Mouse (Mus musculus) limb, embryonic 14.5 days (tissue): ENCODE data around the gene Btn2a2. TPM values are rescaled to one million over a fixed set of nuclear protein-coding genes. Genes with fewer than 3 reads are reported as not detected.

ENCODE experiments used
- ATAC-seq: fragments of 200-750 bp; cut with Nextera tagmentation; 2 replicates; pipeline ENCODE4 v1.8.0; 2017; ENCODE audit warnings: low read depth, moderate number of reproducible peaks, moderate TSS enrichment; ENCODE audit not compliant: low FRiP score
- DNase-seq: peaks from one replicate; pipeline ENCODE4 v3.0.0-alpha.2; 2015; ENCODE audit warnings: low spot score
- H3K27ac ChIP-seq: fragments of 300-500 bp; sonication (generic); replicated peaks from 2 replicates; pipeline ENCODE4 v1.5.1; 2014; ENCODE audit warnings: low read depth, mild to moderate bottlenecking, low read length, moderate library complexity, mixed read lengths
- H3K27me3 ChIP-seq: fragments of 300-500 bp; sonication (generic); 2 replicates; pipeline ENCODE4 v1.6.1; 2014; ENCODE audit warnings: low read length, mixed read lengths; ENCODE audit not compliant: control insufficient read depth, insufficient read depth
- H3K36me3 ChIP-seq: fragments of 300-500 bp; sonication (generic); 2 replicates; pipeline ENCODE4 v1.6.1; 2014; ENCODE audit warnings: mild to moderate bottlenecking, low read length, moderate library complexity, mixed read lengths; ENCODE audit not compliant: control insufficient read depth, insufficient read depth
- H3K4me1 ChIP-seq: fragments of 300-500 bp; sonication (generic); 2 replicates; pipeline ENCODE4 v1.6.1; 2014; ENCODE audit warnings: antibody characterized with exemption, low read length, mixed read lengths; ENCODE audit not compliant: control insufficient read depth, insufficient read depth
- H3K4me2 ChIP-seq: fragments of 300-500 bp; sonication (generic); replicated peaks from 2 replicates; pipeline ENCODE4 v1.6.1; 2014; ENCODE audit warnings: low read depth, mild to moderate bottlenecking, low read length, moderate library complexity; ENCODE audit not compliant: severe bottlenecking
- H3K4me3 ChIP-seq: fragments of 300-500 bp; sonication (generic); replicated peaks from 2 replicates; pipeline ENCODE4 v1.5.1; 2014; ENCODE audit warnings: low read length
- H3K9ac ChIP-seq: fragments of 300-500 bp; sonication (generic); 2 replicates; pipeline ENCODE4 v1.6.1; 2014; ENCODE audit warnings: mild to moderate bottlenecking, low read depth, low read length, moderate library complexity; ENCODE audit not compliant: severe bottlenecking
- H3K9me3 ChIP-seq: fragments of 300-500 bp; sonication (generic); 2 replicates; pipeline ENCODE4 v1.6.1; 2016; ENCODE audit warnings: low read length; ENCODE audit not compliant: control insufficient read depth
- POLR2A ChIP-seq: fragments of 200-500 bp; IDR thresholded peaks from 2 replicates; pipeline ENCODE4 v1.8.0; 2012; ENCODE audit warnings: inconsistent platforms, mild to moderate bottlenecking, moderate library complexity, borderline replicate concordance; ENCODE audit not compliant: insufficient read depth, insufficient read length; ENCODE audit errors: extremely low read depth
- WGBS: fragments of 180-500 bp; shearing (Covaris S2); extraction: QIAGEN DNeasy Blood & Tissue Kit; methylation state at CpG from one replicate; pipeline ENCODE4 v1.1.7; 2014; 5-methylcytosine and 5-hydroxymethylcytosine counted together
- polyA plus RNA-seq, 2 experiments: library from polyadenylated mRNA; depleted of rRNA in 1 of 2; stranded (reverse) in 1 of 2; unstranded in 1 of 2; fragments of >200 nt; fragmentation: Nextera tagmentation in 1 of 2; extraction: Ambion mirVana in 1 of 2; gene quantifications; 2 replicates each; pipeline versions ENCODE4 v1.2.1 to v1.2.3; 2012 to 2014

The Btn2a2 gene
- polyA plus RNA-seq, 2 experiments: 0.62 to 0.89 TPM

DNA sequence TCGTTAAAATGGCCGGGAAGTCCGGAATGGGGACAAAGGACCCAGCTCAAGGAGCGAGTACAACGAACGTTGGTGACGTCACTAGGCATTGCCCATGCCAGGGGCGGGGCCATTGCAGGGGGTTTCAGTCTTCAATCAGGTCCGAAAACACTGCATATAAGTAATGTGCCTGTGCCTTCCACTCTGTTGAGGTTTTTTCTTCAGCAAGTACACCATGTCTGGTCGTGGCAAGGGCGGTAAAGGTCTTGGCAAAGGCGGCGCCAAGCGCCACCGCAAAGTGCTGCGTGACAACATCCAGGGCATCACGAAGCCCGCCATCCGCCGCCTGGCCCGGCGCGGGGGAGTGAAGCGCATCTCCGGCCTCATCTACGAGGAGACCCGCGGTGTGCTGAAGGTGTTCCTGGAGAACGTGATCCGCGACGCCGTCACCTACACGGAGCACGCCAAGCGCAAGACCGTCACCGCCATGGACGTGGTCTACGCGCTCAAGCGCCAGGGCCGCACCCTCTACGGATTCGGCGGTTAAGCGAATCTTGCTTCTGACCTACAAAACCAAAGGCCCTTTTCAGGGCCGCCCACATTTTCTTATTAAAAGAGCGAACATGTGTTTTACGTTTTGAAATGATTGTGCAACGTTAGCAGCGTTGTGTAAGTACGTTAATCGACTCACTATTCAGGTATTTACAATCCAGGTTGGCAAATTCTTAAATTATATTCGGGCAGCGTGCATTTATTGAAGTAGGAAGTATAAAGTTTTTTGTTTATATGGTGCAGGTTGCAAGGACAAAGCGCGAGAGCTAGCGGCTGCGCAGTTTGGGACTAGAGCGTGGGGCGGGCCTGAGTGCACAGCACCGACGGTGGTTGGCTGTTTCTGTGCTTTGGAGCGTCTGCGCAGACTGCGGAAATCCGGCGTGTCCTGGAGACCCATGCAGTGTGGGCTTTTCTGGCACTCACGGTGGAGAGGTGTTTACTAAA, 42.5 kb upstream of the Btn2a2 start, which contains the start of gene Hist1h4h:
Hist1h4h (plus strand) TSS at position 150 of the 975 bp plus-strand sequence.
- peak within 1 kb of the TSS; percentile 49 for H3K4me2 ChIP-seq
- H3K27me3 ChIP-seq: no peaks in the 10 kb centered on the region
- under 1% methylated on average over 50 of the region's 70 CpGs for WGBS

GRCm38 (mm10) chr13:23530181-23530900, 41.7 kb upstream of the Btn2a2 start:
- peak overlapping the region; percentile 76 for H3K9ac ChIP-seq
- peak; percentile 1; the same call in 1 of the 2 replicates for ATAC-seq
- no peaks in the 10 kb centered on the region for H3K36me3 ChIP-seq
- TF ChIP-seq POLR2A: no peak
- H3K27me3 ChIP-seq: no peaks in the 10 kb centered on the region
- H3K4me3 ChIP-seq: peak overlapping the region; percentile 55
- DNase-seq: peak; percentile 76
- WGBS: under 1% methylated on average over 20 of the region's 20 CpGs
- H3K9me3 ChIP-seq: no peaks in the 10 kb centered on the region
- peaks cover 22% of the 10 kb centered on the region for H3K4me1 ChIP-seq
- H3K4me2 ChIP-seq: peak overlapping the region; percentile 49
- H3K27ac ChIP-seq: peak overlapping the region; percentile 99

More for the DNA sequence above, 42.5 kb upstream of the Btn2a2 start, which contains the start of gene Hist1h4h:
- Histone ChIP-seq H3K27ac (peak within 1 kb of the TSS; percentile 99), H3K9me3 (no peaks in the 10 kb centered on the region), H3K9ac (peak within 1 kb of the TSS; percentile 76), H3K4me3 (peak within 1 kb of the TSS; percentile 55), H3K4me1 (peaks cover 24% of the 10 kb centered on the region), H3K36me3 (no peaks in the 10 kb centered on the region)
- DNase-seq (peak; percentile 99), ATAC-seq (peak; percentile 74)
- peak; percentile 98; the same call in 1 of the 2 replicates for TF ChIP-seq POLR2A

GRCm38 (mm10) chr13:23529480-23530165, 41.0 kb upstream of the Btn2a2 start:
- no peaks in the 10 kb centered on the region for H3K27me3 ChIP-seq
- H3K4me2 ChIP-seq: peak overlapping the region; percentile 49
- H3K4me3 ChIP-seq: peak overlapping the region; percentile 55
- peak overlapping the region; percentile 99 for H3K27ac ChIP-seq
- no peaks in the 10 kb centered on the region for H3K9me3 ChIP-seq
- WGBS: 27% methylated on average over 2 of the region's 2 CpGs
- no peak for ATAC-seq
- TF ChIP-seq POLR2A: no peak
- peaks cover 22% of the 10 kb centered on the region for H3K4me1 ChIP-seq
- H3K36me3 ChIP-seq: no peaks in the 10 kb centered on the region
- DNase-seq: no peak
- peak overlapping the region; percentile 76 for H3K9ac ChIP-seq

DNA sequence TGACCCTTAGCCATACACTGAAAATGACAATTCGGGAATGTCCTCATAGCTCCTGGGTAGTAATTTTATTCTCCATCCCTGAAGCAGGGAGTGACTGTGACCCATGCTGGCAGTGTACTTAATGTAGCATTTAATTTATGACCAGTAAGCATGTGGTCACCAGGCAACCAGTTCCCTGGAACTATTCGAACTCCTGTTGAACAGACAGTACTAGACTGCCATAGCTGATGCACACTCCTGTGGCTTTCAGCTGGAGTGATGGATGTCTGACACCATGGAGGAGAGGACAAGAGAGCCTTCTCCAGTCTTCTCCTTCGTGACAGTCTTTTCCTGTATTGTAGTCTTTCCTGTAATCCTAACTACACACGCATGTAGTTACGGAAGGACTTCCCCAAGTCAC, 40.3 kb upstream of the Btn2a2 start:
- Histone ChIP-seq H3K4me3 (no peak overlapping the region), H3K36me3 (no peaks in the 10 kb centered on the region), H3K9me3 (no peaks in the 10 kb centered on the region), H3K4me1 (peaks cover 19% of the 10 kb centered on the region), H3K9ac (no peak overlapping the region), H3K27me3 (no peaks in the 10 kb centered on the region), H3K4me2 (no peak overlapping the region), H3K27ac (no peak overlapping the region)
- WGBS: 73% methylated on average over 5 of the region's 5 CpGs
- DNase-seq: no peak
- TF ChIP-seq POLR2A: no peak
- no peak for ATAC-seq

DNA sequence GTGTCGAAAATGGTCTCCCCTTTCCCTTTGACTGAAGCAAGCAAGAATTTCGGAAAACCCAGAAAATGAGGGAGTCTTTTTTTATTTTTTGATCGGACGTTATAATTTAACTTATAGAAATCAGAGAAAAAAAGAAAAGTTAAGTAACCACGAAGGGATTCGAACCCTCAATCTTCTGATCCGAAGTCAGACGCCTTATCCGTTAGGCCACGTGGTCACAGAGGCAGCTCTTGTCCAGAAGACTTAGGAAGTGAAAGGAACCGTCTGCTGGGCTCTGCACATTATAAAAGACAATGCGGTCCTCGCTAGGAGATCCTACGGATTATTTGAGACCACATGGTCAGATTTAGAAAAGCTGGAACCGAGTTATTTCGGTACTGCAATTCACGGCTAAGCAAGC, 37.7 kb upstream of the Btn2a2 start:
- TF ChIP-seq POLR2A: no peak
- Histone ChIP-seq H3K4me2 (peak overlapping the region; percentile 40), H3K4me3 (peak overlapping the region; percentile 36), H3K4me1 (peaks cover 6% of the 10 kb centered on the region), H3K9me3 (no peaks in the 10 kb centered on the region), H3K27me3 (no peaks in the 10 kb centered on the region), H3K9ac (peak overlapping the region; percentile 28; the same call in 1 of the 2 replicates), H3K27ac (0 out of 2 replicates have a peak overlapping the region, but pooled peaks have one; percentile 6), H3K36me3 (no peaks in the 10 kb centered on the region)
- ATAC-seq (peak; percentile 71), DNase-seq (peak; percentile 95)
- 2% methylated on average over 17 of the region's 17 CpGs for WGBS
